Mouse (Mus musculus): ENCODE data around the gene Mrpl19.

- TF ChIP-seq CTCF (IDR thresholded peaks at IDR 0.05; ENCODE audit: low read depth) = peak; percentile 85
- TF ChIP-seq EP300 (IDR thresholded peaks at IDR 0.05; ENCODE audit: low read depth) = no peak
These were observed 21.3 kb upstream of the Mrpl19 start for GRCm38 (mm10) chr6:81987010-81987409.
